Mouse (Mus musculus): ENCODE results near the gene Atp1b3.

DNA sequence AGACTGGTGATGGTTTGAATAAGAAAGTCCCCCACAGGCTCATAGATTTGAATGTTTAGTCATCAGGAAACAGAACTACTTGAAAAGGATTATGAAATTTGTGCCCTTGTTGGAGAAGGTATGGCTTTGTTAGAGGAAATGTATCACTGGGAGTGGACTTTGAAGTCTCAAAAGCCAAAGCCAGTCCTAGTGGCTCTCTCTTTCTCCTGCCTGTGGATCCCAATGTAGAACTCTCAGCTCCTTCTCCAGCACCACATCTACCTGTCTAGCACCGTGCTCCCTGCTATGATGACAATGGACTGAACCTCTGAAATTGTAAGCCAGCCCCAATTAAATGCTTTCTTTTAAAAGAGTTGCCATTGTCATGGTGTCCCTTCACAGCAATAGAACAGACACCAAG lies 12.9 kb upstream of the Atp1b3 start:
- TF ChIP-seq CTCF (IDR thresholded peaks at IDR 0.05; ENCODE audit: low read depth) = no peak
- no peak for TF ChIP-seq EP300 (IDR thresholded peaks at IDR 0.05; ENCODE audit: low read depth)
